Mouse (Mus musculus): ENCODE measurements around the gene Ankrd16. TPM values are rescaled to one million over a fixed set of nuclear protein-coding genes. Genes with fewer than 3 reads are reported as not detected.

The Ankrd16 gene
- polyA plus RNA-seq, 1 experiment from 2014 or later = 8.7 TPM

DNA sequence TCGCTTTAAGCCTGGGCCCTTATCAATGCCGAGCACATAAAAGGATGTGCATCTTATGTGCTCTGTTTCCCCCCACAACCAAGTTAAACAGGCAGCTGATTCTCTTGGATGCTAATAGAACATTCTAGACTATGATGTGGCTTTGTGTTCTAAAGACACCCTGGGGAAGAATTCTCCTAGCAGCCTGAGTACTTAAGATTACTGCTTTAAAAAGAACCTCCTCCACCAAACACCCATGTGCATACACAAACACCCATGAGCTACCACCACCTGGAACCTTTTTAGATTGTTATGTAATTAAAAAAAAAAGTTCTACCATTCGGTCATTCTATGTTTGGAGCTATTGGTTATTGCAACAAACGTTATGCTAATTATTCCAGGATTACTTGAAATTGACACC lies 5.3 kb upstream of the Ankrd16 start:
- H3K9ac ChIP-seq = no peak overlapping the region
- no peak overlapping the region for H3K4me3 ChIP-seq (replicated peaks)
- peaks cover 22% of the 10 kb centered on the region for H3K4me1 ChIP-seq (replicated peaks)
- H3K27ac ChIP-seq (replicated peaks) = no peak overlapping the region
- no peaks in the 10 kb centered on the region for H3K9me3 ChIP-seq (replicated peaks)
- ATAC-seq (ENCODE audit: insufficient read depth) = no peak
- H3K36me3 ChIP-seq (replicated peaks) = peaks cover 12% of the 10 kb centered on the region
- WGBS (ENCODE audit: insufficient replicate concordance) = 57% methylated on average over 4 of the region's 4 CpGs
- H3K4me2 ChIP-seq = no peak overlapping the region
- no peaks in the 10 kb centered on the region for H3K27me3 ChIP-seq

GRCm38 (mm10) chr2:11774426-11774825 lies 3.2 kb upstream of the Ankrd16 start:
- 0 out of 2 replicates have a peak, but pooled peaks cover 6% of the 10 kb centered on the region for H3K36me3 ChIP-seq (replicated peaks)
- H3K27ac ChIP-seq (replicated peaks) = no peak overlapping the region
- H3K9ac ChIP-seq = no peak overlapping the region
- no peak overlapping the region for H3K4me3 ChIP-seq (replicated peaks)
- peaks cover 34% of the 10 kb centered on the region for H3K4me1 ChIP-seq (replicated peaks)
- no peak for ATAC-seq (ENCODE audit: insufficient read depth)
- no peaks in the 10 kb centered on the region for H3K9me3 ChIP-seq (replicated peaks)
- WGBS (ENCODE audit: insufficient replicate concordance) = 83% methylated on average over 10 of the region's 10 CpGs
- no peaks in the 10 kb centered on the region for H3K27me3 ChIP-seq
- no peak overlapping the region for H3K4me2 ChIP-seq

DNA sequence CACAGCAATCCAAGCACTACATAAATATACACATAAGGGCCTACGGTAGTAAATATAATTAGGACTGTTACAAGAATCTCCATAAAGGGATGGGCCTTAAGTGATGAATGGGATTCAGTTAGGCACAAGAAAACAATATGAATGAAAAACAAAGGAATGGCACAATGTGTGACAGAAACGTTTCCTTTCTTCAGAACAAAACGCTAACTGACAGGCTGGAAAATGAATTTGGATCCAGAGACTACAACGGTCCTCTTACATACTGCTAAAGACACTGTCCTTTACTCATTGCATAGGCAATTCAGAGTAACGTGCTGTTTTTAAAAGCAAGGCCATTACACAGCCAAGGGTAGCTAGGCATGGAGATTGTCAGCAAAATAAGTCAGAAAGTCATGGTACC lies 2.6 kb upstream of the Ankrd16 start:
- H3K36me3 ChIP-seq (replicated peaks) = 0 out of 2 replicates have a peak, but pooled peaks cover 3% of the 10 kb centered on the region
- no peak overlapping the region for H3K4me3 ChIP-seq (replicated peaks)
- no peaks in the 10 kb centered on the region for H3K9me3 ChIP-seq (replicated peaks)
- H3K4me2 ChIP-seq = no peak overlapping the region
- no peak overlapping the region for H3K27ac ChIP-seq (replicated peaks)
- no peak overlapping the region for H3K9ac ChIP-seq
- no peak for ATAC-seq (ENCODE audit: insufficient read depth)
- H3K4me1 ChIP-seq (replicated peaks) = peaks cover 39% of the 10 kb centered on the region
- H3K27me3 ChIP-seq = no peaks in the 10 kb centered on the region
- WGBS (ENCODE audit: insufficient replicate concordance) = 79% methylated on average over 5 of the region's 5 CpGs

GRCm38 (mm10) chr2:11776415-11776814 lies 1.3 kb upstream of the Ankrd16 start:
- no peak for ATAC-seq (ENCODE audit: insufficient read depth)
- H3K27ac ChIP-seq (replicated peaks) = 0 out of 2 replicates have a peak overlapping the region, but pooled peaks have one; percentile 64
- peak overlapping the region; percentile 77 for H3K9ac ChIP-seq
- H3K4me2 ChIP-seq = peak overlapping the region; percentile 99
- WGBS (ENCODE audit: insufficient replicate concordance) = 20% methylated on average over 8 of the region's 8 CpGs
- H3K4me3 ChIP-seq (replicated peaks) = peak overlapping the region; percentile 87
- peaks cover 35% of the 10 kb centered on the region for H3K4me1 ChIP-seq (replicated peaks)
- peaks cover 7% of the 10 kb centered on the region; the same call in 1 of the 2 replicates for H3K36me3 ChIP-seq (replicated peaks)
- H3K9me3 ChIP-seq (replicated peaks) = no peaks in the 10 kb centered on the region
- H3K27me3 ChIP-seq = no peaks in the 10 kb centered on the region

DNA sequence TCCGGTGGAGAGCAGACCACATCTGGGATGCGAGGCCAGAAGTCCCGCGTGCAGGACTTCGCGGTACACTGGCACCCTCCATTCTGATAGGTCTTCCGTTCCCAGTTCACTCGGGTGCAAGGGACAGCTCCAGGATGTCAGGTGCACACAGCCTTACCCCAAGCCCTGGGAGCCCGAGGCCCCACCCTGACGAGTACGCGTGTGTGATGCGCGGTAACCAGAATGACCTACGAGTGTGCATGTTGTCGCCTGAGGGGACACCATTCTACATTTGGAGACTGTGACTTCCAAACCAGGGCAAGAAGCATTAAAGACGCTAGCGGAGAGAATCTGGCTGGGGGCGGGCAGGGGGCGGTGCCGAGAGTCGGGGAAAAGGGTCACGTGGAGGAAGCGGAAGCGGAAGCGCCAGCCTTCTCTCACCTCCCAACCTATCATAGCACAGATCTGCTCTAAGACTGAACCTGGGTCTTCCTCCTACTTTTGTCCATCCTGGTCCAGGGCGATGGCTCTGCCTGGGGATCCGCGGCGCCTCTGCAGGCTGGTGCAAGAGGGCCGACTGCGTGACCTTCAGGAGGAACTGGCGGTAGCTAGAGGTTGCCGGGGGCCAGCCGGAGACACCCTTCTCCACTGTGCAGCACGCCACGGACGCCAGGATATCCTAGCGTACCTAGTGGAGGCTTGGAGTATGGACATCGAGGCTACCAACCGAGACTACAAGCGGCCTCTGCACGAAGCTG lies 579 bp downstream of the Ankrd16 start:
- WGBS (ENCODE audit: insufficient replicate concordance) = under 1% methylated on average over 43 of the region's 43 CpGs

DNA sequence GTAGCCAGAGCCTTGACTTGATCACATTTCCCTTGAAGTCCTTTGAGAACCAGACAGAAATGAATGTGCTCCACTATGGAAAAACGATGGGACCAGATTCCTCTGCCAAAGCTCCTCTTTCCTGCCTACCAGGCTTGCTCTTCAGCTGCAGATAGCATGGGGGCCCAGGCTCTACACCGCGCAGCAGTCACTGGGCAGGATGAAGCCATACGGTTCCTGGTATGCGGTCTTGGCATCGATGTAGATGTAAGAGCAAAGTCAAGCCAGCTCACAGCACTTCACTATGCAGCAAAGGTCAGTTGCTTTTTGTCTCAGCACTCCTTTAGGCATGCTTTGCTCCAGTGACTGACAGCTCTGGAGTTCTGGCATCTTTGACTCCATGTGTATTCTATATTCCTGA lies 6.5 kb downstream of the Ankrd16 start:
- H3K27ac ChIP-seq (replicated peaks) = no peak overlapping the region
- no peak overlapping the region for H3K9ac ChIP-seq
- no peak overlapping the region for H3K4me3 ChIP-seq (replicated peaks)
- 84% methylated on average over 6 of the region's 6 CpGs for WGBS (ENCODE audit: insufficient replicate concordance)
- H3K4me2 ChIP-seq = no peak overlapping the region
- H3K27me3 ChIP-seq = no peaks in the 10 kb centered on the region
- H3K4me1 ChIP-seq (replicated peaks) = peaks cover 8% of the 10 kb centered on the region
- H3K36me3 ChIP-seq (replicated peaks) = peaks cover 64% of the 10 kb centered on the region
- ATAC-seq (ENCODE audit: insufficient read depth) = no peak
- H3K9me3 ChIP-seq (replicated peaks) = no peaks in the 10 kb centered on the region

More for the DNA sequence above, 579 bp downstream of the Ankrd16 start:
- peak; percentile 79 for ATAC-seq (ENCODE audit: insufficient read depth)
- peak overlapping the region; percentile 92 for H3K27ac ChIP-seq (replicated peaks)
- peaks cover 29% of the 10 kb centered on the region for H3K4me1 ChIP-seq (replicated peaks)
- H3K36me3 ChIP-seq (replicated peaks) = peaks cover 25% of the 10 kb centered on the region
- no peaks in the 10 kb centered on the region for H3K9me3 ChIP-seq (replicated peaks)
- H3K4me2 ChIP-seq = peak overlapping the region; percentile 99
- peak overlapping the region; percentile 87 for H3K4me3 ChIP-seq (replicated peaks)
- H3K27me3 ChIP-seq = no peaks in the 10 kb centered on the region
- H3K9ac ChIP-seq = peak overlapping the region; percentile 76

DNA sequence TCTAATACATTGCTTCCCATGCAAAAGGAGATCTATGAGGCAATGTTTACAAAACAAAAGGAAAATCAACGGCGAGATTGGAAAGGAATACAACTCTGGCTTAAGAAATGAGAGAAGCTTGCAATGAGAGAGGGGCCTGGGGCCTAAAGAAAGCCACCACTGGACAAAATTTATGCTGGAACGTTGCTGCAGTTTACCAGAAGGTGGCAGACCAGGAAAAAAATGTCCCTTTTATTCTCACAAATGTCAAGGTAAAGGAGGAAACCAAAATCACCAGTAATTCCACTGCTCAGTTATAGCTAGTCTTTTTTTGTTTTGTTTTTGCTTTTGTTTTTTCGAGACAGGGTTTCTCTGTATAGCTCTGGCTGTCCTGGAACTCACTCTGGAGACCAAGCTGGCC lies 17.0 kb downstream of the Ankrd16 start:
- H3K4me1 ChIP-seq (replicated peaks) = no peaks in the 10 kb centered on the region
- no peaks in the 10 kb centered on the region for H3K27me3 ChIP-seq
- 61% methylated on average over 4 of the region's 4 CpGs for WGBS (ENCODE audit: insufficient replicate concordance)
- H3K9me3 ChIP-seq (replicated peaks) = no peaks in the 10 kb centered on the region
- H3K4me2 ChIP-seq = no peak overlapping the region
- ATAC-seq (ENCODE audit: insufficient read depth) = no peak
- H3K4me3 ChIP-seq (replicated peaks) = no peak overlapping the region
- H3K36me3 ChIP-seq (replicated peaks) = peaks cover 15% of the 10 kb centered on the region
- H3K27ac ChIP-seq (replicated peaks) = no peak overlapping the region
- H3K9ac ChIP-seq = no peak overlapping the region

DNA sequence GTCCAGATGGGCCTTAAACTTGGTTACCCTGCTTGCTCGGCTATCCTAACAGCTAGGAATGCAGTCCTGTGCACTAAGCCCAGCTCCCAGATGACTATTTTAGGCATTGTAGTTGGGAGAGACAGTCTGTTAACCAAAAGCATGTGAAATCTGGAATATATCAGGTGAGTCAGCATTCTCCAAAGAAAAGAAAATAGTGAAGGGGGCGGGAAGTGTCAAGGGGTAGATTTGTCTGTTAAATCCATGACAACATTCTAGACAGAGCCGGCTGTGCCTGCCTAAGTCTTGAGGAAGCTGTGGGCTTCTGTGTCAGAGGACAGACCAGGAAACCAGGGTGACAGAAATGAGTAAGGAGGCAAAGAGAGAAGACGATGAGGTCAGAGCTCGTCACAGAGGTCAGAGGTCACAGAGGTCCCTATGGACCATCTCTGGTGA lies 20.3 kb downstream of the Ankrd16 start:
- no peaks in the 10 kb centered on the region for H3K27me3 ChIP-seq
- H3K27ac ChIP-seq (replicated peaks) = no peak overlapping the region
- 55% methylated on average over 5 of the region's 5 CpGs for WGBS (ENCODE audit: insufficient replicate concordance)
- H3K4me3 ChIP-seq (replicated peaks) = no peak overlapping the region
- H3K9ac ChIP-seq = no peak overlapping the region
- no peak for ATAC-seq (ENCODE audit: insufficient read depth)
- no peaks in the 10 kb centered on the region for H3K4me1 ChIP-seq (replicated peaks)
- no peaks in the 10 kb centered on the region for H3K36me3 ChIP-seq (replicated peaks)
- H3K9me3 ChIP-seq (replicated peaks) = no peaks in the 10 kb centered on the region
- no peak overlapping the region for H3K4me2 ChIP-seq

DNA sequence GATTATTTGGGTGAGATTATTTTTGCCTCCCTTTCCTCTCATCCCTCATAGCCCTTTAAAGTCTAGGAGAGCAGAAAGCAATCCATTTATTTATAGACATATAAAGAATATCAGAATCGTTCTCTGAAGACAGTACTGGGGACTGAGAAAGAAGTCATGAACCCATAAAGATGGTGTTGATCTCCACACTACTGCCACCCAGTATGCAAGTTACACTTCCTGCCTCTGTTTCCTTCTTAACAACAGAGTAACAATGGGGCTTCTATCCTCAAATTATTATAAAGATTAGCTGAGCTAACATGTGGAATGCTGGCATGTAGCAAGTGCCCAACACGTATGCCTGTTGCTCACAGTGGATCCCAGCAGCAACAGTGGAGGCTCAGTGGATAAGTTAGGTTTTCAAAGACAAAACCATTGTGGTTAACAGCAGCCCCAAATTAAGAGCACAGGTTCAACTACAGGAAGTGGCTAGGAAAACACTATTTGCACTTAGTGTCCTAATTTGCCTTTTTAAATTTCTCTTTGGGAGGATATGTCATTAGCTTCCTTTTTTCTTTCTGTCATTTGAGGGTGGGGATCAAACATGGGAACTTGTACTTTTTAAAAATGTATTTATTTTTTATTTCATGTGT lies 23.7 kb downstream of the Ankrd16 start:
- Histone ChIP-seq H3K4me3 (replicated peaks) (no peak overlapping the region), H3K9ac (no peak overlapping the region), H3K4me2 (no peak overlapping the region), H3K4me1 (replicated peaks) (no peaks in the 10 kb centered on the region), H3K9me3 (replicated peaks) (no peaks in the 10 kb centered on the region), H3K27me3 (no peaks in the 10 kb centered on the region), H3K27ac (replicated peaks) (no peak overlapping the region), H3K36me3 (replicated peaks) (no peaks in the 10 kb centered on the region)
- 37% methylated on average over 2 of the region's 2 CpGs for WGBS (ENCODE audit: insufficient replicate concordance)
- no peak for ATAC-seq (ENCODE audit: insufficient read depth)

Measured in liver, embryonic 15.5 days (tissue).